Mouse (Mus musculus): ENCODE measurements around the gene Col11a2. TPM values are rescaled to one million over a fixed set of nuclear protein-coding genes. Genes with fewer than 3 reads are reported as not detected.

The Col11a2 gene
- polyA plus RNA-seq, 1 experiment, result 0.69 TPM

DNA sequence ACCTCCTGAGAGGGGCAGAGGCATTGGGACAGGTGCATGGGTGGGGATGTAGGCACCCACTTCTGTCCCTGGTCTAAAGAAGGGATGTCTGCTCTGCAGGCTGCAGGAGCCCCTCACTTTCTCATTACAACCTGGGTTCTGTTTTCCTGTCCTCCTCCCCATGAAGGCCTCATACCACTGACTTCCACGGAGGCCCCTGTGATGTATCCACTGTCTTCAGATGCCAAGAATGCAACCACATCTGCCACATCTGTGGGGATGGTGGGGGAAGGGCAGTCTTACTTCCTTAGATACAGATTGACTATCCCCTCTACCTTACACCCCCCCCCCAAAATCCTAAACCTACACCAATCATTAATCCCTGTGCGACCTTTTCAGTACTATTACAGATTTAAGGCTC lies 13.0 kb upstream of the Col11a2 start:
- DNase-seq (ENCODE audit: low read depth), result no peak

DNA sequence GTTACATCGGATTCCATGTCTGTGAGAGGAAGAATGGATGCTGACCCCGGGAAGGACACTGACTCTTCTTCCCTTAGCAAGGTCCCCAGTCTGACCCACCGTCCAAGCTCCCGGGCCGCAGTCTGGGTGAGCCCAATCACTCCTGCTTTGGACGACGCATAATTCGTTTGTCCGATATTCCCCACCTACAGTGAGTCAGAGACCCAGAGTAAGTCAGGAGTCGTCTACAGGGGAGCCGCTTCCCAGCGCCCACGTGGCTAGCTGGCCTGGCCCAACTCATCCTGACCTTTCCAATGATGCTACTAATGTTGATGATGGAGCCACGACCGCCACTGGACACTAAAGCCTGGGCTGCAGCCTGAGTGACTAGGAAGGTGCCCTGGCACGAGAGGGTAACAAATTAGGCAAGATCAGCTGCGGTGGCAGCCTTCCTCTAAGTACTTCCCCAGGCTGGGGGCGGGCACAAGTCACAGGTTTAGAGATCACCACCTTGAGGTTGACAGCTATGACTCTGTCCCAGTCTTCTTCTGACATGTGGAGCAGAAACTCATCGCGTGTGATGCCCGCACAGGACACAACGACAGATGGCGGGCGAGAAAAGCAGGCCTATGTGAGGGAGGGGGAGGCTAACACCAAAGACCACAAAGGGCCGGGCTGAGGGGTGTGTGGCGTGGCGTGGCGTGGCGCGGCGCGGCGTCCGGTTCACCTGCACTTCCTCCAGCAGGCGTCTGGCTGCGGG lies 12.2 kb upstream of the Col11a2 start:
- no peak for DNase-seq (ENCODE audit: low read depth)

DNA sequence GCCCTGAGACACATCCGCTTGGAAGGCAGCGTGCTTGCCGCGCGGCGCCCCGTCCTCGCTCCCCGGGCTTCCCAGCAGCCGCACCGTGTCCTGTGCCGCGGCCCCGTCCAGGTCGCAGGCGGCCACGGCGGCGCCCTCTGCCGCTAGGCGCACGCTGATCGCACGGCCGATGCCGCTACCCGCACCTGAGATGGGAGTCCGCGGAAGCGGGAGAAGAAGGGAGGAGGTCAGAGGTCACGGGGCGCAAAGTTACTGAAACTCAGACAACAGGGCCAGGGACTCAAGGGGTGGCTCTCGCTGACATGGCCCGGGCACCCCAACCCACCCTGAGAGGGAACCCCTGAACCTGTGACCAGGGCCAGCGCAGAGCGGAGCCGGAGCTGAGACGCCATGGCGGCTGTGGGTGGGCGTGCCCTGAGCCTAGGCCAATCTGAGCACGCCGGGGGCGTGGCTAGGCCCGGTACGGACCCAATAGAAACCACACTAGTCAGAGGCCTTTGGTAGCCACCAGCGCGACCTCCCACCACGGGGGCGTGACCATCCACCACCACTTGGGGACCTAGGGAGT lies 11.5 kb upstream of the Col11a2 start, which contains the start of gene H2-Ke6:
H2-Ke6 (minus strand) TSS at position 405 of the 568 bp plus-strand sequence.
- DNase-seq (ENCODE audit: low read depth), result no peak

DNA sequence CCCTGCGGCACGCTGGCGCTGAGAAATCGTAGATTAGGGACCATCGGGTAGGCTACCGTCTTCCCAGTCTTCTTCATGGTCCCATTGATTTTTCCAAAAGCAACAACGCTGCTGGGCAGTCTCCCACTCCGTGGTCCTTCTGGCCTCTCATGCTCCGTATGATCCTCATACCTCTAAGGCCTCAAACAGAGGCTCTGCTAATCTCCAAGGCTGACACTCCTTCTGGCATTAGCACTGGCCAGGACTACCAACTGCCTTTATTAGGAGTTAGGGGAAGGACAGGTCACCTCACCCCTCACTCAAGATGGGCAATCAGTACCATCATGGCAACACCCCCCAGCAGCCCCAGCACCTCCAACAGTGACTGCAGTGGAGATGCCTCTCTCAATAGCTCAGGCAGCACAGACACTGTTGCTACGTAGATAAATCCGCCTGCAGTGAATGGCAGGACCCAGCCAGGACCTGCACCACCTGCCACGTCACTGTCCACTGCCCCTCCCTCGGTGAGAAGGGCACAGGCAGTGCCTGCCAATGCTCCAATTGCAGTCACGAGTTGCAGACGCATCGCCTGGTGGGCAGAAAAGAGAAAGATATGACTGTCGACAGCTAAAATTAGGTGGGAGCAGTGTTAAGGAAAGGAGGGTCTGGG lies 10.6 kb upstream of the Col11a2 start:
- no peak for DNase-seq (ENCODE audit: low read depth)

DNA sequence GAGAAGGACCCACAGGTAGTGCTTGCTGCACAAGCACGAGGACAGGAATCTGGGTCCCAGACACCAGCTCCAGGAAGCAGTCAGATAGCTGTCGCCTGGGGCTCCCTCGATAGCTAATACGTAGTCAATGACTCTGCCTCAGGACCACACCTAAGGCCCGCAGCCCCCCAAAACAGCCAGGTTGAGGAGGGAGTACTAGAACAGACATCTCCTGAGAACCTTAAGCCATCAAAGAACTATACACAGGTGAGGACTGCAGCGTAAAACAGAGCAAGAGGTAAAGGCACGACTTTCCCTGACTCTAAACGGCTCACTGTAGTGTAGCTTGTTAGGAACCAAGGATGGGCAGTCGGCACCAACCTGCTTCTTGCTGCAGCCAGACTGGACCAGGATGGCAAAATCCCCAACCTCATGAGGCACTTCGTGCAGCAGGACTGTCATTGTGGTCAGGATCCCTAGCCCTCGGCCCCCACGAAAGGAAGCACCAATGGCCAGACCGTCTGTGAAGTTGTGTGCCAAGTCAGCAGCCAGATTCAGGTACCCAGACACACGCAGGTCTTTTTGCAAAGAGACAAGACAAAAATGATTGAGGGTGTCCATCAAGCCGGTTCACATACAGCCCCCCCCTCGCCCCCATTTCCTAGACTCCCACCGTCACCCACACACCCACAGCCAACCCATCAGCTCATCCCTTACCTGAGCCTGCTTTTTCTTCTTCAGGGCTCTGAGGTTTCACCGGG lies 9.9 kb upstream of the Col11a2 start:
- no peak for DNase-seq (ENCODE audit: low read depth)

DNA sequence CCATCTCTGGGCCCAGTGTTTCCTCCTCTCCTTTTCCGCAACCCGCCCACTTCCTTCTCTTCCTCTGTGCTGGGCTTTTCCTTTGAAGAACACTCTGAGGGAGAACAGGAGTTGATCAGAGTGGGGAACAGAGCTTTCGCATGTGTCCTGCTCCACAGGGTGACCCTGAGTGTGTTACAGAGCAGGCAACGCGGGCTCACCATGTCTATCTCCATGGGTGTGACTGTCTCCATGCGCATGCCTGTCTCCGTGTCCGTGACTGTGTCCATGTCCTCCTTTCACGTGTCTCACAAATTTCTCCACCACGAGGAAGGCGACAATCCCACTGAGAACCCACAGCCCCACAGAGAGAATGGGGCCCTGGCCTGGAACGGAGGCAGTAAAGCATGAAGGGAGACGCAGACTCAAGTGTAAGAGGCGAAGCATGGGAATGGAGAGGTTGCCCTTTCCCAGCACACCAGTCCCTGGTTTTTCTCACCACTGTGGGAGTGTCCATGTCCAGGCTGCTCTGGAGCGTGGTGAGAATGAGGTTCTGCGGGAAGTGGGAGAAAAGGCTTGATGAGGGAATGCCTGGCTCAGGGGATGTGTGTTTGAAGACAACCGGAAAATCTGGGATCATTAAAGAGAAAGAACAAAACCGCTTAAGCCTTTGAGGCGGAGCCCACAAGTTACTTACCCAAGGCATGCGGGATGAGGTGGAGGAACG lies 9.2 kb upstream of the Col11a2 start:
- DNase-seq (ENCODE audit: low read depth), result no peak

DNA sequence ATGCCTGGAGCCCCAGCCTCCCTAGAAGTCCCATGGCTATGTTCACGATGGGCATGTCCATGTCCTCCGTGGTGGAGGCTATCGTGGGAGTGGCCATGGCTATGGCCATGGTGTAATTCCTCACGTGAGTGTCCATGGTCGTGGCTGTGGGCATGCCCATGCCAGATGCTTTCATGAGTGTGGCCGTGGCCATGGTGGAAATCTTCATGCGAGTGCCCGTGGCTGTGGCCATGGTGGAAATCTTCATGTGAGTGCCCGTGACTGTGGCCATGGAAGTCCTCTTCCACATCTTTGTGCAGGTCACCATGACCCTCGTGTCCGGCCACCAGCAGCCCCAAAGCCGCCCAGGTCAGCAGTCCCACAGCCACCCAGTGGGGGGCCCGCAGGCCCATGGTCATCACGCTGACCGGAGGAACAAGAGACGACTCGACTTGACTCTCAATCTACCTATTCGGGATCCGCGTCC lies 8.3 kb upstream of the Col11a2 start:
- DNase-seq (ENCODE audit: low read depth), result no peak

DNA sequence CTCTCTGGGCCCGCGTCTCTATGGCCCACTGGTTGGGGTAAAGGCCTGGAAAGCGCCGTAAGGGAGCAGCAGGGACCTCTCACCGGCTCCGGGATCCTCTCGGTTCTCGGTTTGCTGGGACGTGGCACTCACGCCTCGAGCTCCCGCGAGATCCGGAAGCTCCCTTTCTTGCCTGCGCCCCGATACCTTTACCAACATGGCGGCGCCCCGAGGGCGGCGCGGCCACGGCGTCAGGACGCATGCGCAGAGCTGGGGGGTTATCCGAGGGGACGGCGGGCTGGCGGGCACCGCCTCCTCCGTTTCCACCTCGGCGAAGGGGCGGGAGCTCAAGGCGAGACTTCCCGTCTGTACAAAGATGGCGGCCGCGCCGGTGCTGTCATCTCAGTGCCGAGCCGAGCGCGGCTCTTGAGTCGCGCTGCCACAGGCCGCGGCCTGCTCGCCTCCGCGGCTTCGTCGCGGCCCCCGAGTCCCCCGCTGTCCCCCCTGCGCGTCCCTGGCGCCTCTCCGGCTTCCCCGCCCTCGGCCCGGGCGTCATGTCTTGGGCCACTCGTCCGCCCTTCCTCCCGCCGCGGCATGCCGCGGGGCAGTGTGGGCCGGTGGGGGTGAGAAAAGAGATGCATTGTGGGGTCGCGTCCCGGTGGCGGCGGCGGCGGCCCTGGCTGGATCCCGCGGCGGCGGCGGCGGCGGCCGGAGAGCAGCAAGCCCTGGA lies 7.6 kb upstream of the Col11a2 start, which contains the start of the genes Slc39a7 and Rxrb:
Slc39a7 (minus strand) TSS at position 218 of the 709 bp plus-strand sequence.
Rxrb (plus strand) TSS at position 348 of the 709 bp plus-strand sequence.
- peak; percentile 67 for DNase-seq (ENCODE audit: low read depth)

DNA sequence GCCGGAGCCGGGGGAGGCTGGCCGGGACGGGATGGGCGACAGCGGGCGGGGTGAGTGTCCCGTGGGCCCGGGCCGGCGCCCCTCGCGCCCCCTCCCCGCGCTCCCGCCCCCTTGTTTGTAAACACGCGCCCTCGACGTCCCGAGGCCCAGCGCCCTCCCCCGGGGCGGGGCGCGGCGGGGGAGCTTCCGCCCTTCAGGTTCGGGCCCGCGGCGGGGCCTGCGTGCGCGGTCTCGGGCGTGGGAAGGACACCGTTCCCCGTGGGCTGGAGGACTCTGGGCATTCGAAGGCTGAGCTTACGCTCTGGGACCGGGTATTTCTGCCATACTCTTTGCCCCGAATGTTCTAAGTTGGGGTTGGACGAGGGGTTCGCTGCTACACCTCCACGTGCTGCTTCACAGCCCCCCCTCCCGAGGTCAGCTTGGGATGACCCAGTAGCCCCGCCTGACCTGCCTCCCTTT lies 7.0 kb upstream of the Col11a2 start:
- no peak for DNase-seq (ENCODE audit: low read depth)

DNA sequence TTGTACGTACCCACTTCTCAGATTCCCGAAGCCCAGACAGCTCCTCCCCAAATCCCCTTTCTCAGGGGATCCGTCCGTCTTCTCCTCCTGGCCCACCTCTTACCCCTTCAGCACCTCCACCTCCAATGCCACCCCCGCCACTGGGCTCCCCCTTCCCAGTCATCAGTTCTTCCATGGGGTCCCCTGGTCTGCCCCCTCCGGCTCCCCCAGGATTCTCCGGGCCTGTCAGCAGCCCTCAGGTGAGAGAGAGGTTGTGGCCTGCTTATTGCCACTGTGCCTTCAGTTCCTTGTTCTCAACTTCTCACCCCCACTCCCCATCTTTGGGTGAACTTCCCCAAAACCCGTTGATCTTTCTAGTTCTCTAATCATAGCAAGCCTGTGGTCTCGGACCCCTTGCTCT lies 6.4 kb upstream of the Col11a2 start:
- DNase-seq (ENCODE audit: low read depth), result no peak

DNA sequence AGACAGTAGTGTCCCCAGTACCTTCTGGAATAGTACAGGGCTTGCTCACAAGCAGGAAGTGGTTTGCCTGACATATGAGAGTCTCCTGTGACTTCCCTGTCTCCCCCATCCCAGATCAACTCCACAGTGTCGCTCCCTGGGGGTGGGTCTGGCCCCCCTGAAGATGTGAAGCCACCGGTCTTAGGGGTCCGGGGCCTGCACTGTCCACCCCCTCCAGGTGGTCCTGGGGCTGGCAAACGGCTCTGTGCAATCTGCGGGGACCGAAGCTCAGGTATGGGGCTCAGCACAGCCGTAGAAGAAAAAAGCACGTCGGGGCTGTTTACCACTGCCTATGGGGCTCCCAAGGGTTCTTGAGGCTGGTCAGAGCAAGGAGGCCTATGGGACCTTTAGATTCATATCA lies 5.8 kb upstream of the Col11a2 start:
- DNase-seq (ENCODE audit: low read depth), result no peak

DNA sequence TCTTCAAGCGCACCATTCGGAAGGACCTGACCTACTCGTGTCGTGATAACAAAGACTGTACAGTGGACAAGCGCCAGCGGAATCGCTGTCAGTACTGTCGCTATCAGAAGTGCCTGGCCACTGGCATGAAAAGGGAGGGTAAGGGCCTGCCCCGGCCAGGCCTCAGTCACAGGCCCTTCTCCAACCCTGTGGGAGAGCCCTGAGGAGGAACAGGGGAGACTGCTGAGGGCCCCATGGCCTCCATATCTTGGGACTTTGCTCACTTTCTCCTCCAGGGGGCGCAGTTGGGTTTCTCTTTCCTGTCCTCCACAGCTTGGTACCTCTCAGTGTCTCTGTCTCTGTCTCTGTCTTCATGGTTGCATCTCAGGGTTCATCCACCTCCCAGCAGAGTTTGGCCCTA lies 5.2 kb upstream of the Col11a2 start:
- no peak for DNase-seq (ENCODE audit: low read depth)

DNA sequence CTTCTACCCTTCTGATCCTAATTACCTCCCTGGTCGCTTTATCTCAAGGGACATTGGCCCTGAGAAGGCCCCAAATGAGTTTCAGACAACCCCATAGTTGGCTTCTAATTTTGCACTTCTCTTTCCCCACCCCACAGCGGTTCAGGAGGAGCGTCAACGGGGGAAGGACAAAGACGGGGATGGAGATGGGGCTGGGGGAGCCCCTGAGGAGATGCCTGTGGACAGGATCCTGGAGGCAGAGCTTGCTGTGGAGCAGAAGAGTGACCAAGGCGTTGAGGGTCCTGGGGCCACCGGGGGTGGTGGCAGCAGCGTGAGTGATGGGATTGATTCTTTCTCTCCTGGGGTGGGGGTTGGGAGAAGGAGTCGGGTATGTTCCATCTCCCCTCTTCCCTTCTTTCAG lies 3.7 kb upstream of the Col11a2 start:
- no peak for DNase-seq (ENCODE audit: low read depth)

DNA sequence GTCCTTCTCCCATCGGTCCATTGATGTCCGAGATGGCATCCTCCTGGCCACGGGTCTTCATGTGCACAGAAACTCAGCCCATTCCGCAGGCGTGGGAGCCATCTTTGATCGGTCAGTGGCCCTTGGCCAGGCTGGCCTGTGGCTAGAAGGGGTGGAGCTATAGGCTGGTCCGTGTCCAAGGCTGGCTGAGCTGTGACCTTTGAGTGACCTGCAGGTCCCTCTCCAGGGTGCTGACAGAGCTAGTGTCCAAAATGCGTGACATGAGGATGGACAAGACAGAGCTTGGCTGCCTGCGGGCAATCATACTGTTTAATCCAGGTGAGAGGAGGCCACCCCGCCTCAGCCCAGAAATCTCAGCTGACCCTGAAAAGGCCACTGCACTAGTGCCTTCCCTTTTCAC lies 2.6 kb upstream of the Col11a2 start:
- DNase-seq (ENCODE audit: low read depth), result no peak

DNA sequence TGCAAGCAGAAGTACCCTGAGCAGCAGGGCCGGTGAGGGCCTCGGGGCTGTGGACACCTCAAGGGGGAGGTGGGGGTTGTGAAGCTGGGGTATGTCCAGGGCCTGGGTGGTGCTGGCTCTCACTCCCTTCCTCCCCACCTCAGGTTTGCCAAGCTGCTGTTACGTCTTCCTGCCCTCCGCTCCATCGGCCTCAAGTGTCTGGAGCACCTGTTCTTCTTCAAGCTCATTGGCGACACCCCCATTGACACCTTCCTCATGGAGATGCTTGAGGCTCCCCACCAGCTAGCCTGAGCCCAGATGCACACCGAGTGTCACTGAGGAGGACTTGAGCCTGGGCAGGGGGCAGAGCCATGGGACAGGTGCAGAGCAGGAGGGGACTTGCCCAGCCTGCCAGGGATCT lies 2.0 kb upstream of the Col11a2 start:
- no peak for DNase-seq (ENCODE audit: low read depth)

DNA sequence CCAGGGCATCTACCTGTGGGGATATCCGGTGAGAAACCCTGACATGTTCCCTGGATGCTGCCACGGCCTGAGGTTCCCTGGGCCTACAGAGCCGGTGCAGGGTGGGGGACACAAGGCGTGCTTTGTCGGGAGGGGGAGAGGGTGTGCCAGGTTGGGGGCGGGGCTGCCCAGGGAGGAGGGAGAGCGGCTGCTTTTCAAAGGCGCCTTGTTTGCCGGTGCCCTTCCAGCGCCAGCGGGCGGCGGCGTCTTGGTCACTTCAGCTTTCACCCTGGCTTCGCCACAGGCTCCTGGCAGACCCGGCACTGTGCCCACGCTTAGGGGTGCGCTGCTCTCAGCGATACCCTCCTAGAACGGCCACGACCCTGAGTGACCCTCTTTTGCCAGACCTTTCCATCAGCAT lies 797 bp upstream of the Col11a2 start:
- no peak for DNase-seq (ENCODE audit: low read depth)

DNA sequence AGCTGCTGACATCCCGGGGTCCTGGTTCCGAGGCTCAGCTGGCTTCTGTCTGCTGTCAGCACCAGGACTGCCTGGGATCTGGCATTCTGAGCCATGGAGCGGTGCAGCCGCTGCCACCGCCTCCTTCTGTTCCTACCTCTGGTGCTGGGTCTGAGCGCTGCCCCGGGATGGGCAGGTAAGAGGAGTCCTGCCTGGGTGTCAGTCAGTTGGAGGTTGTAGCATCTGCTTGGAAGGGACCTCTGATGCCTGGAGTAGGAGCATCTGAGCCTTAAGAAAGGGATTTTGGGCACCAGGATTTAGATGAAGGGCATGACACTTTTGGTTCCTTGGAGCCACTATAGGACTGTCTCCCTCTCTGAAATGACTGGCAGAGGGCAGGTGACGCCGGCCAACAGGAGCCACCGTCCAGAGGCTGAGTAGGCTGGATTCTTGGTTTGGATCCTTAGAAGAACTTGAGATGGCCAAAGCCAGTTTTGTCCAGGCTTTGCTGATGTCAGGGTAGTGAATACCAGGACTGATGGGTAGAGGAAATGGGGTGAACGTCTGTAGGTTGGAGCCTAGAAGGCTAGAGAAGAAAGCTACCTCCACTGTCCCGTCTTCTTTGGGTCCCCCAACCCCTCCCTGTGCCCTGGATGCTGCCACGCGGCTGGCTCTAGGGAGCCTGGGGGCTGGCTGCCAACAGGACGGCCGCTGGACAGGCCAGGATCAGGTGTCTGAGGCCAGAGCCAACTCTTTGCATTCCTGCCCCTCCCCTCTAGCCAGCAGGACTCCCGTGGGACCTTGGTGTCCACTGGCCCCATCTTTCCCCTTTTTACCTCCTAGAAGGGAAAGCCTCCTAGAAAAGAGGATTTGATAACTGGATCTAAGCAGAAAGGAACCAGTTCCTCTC lies 569 bp downstream of the Col11a2 start:
- DNase-seq (ENCODE audit: low read depth), result no peak

DNA sequence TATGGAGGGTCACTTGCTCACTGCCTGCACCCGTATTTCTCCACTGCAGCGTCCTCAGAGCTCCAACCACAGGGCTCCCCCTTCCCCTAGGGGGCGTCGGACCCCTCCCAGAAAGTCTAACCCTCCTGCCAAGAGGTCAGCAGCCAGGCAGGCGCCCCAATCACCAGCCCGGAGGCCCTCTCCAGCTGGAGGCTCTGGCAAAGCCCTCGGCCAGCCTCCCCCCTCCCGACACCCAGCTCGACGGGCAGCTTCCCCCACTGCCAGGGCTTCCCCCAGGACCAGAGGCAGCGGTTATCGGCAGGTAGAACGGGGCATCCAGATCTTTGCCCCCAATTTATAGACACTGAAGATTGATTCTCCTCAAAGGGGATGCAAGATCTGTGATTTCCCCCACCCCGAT lies 6.7 kb downstream of the Col11a2 start:
- DNase-seq (ENCODE audit: low read depth), result no peak

DNA sequence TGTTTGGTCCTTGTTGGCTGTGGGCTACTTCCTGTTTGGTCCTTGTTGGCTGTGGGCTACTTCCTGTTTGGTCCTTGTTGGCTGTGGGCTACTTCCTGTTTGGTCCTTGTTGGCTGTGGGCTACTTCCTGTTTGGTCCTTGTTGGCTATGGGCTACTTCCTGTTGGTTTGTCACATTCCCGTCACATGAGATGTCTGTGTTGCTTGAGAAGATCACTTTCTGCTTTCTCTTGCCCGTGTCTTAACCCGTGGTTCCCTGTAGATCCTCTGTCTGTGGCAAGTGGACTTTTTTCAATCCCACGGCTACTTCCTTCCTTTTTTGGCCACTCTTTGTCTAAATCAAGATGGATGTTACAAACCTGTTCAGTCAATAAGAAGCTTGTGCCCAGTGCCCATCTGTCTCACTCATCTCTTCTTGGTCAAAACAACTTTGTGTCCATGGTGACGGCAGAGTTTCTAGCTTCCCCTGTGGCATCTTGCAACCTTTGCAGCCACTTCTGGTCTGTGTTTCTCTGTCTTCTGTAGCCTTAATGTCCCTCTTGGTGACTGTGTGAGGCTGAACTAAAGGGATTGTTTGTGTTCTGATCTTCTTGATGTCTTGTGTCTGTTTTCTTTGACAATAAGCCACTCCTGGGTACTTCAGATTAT lies 8.3 kb downstream of the Col11a2 start:
- no peak for DNase-seq (ENCODE audit: low read depth)

Data from gonadal fat pad, adult 2 months (tissue).